Mouse (Mus musculus): Measurements from ENCODE around the gene Ppp2r1b.

GRCm38 (mm10) chr9:50889964-50890363, 44.9 kb downstream of the Ppp2r1b start:
- TF ChIP-seq CTCF (IDR thresholded peaks at IDR 0.05; ENCODE audit: borderline replicate concordance, insufficient read depth, low read depth, low read length) (no peak), POLR2A (IDR thresholded peaks at IDR 0.05; ENCODE audit: borderline replicate concordance, insufficient read depth, low read length) (no peak)
